Mouse (Mus musculus): ENCODE results near the gene Gucy1b1.

Gucy1b1 gene

GRCm38 (mm10) chr3:82036262-82037044 lies 38.0 kb downstream of the Gucy1b1 start:
- in situ Hi-C loops (cut with MboI, MseI), result loop anchor here (25.0 kb wide), 1 partner anchor 801 kb away; no protein-coding TSS in a partner anchor

GRCm38 (mm10) chr3:82030008-82030748 lies 44.3 kb downstream of the Gucy1b1 start:
- in situ Hi-C loops (cut with MboI, MseI), result loop anchor here (25.0 kb wide), 1 partner anchor 807 kb away; no protein-coding TSS in a partner anchor

- in situ Hi-C loops (cut with MboI, MseI), result loop anchor here (25.0 kb wide), 1 partner anchor 808 kb away; no protein-coding TSS in a partner anchor
These were observed 45.3 kb downstream of the Gucy1b1 start for GRCm38 (mm10) chr3:82029229-82029628.

GRCm38 (mm10) chr3:82027286-82027685 lies 47.2 kb downstream of the Gucy1b1 start:
- in situ Hi-C loops (cut with MboI, MseI), result loop anchor here (25.0 kb wide), 1 partner anchor 810 kb away; no protein-coding TSS in a partner anchor

GRCm38 (mm10) chr3:82023065-82023464 lies 51.4 kb downstream of the Gucy1b1 start:
- in situ Hi-C loops (cut with MboI, MseI), result no loop called here

- in situ Hi-C loops (cut with MboI, MseI), result no loop called here
These were observed 52.0 kb downstream of the Gucy1b1 start for GRCm38 (mm10) chr3:82022421-82022920.

GRCm38 (mm10) chr3:82014148-82014703 lies 60.3 kb downstream of the Gucy1b1 start:
- in situ Hi-C loops (cut with MboI, MseI), result no loop called here

GRCm38 (mm10) chr3:82007002-82007401 lies 67.5 kb downstream of the Gucy1b1 start:
- in situ Hi-C loops (cut with MboI, MseI), result no loop called here

- in situ Hi-C loops (cut with MboI, MseI), result no loop called here
These were observed 78.5 kb downstream of the Gucy1b1 start for GRCm38 (mm10) chr3:81995988-81996387.

- in situ Hi-C loops (cut with MboI, MseI), result no loop called here
These were observed 79.1 kb downstream of the Gucy1b1 start for GRCm38 (mm10) chr3:81995371-81995770.

- in situ Hi-C loops (cut with MboI, MseI), result no loop called here
These were observed 84.0 kb downstream of the Gucy1b1 start for GRCm38 (mm10) chr3:81990531-81990930.

- in situ Hi-C loops (cut with MboI, MseI), result no loop called here
These were observed 84.8 kb downstream of the Gucy1b1 start for GRCm38 (mm10) chr3:81989692-81990141.

GRCm38 (mm10) chr3:81987628-81988027 lies 86.9 kb downstream of the Gucy1b1 start:
- in situ Hi-C loops (cut with MboI, MseI), result no loop called here

- in situ Hi-C loops (cut with MboI, MseI), result no loop called here
These were observed 88.4 kb downstream of the Gucy1b1 start for GRCm38 (mm10) chr3:81986103-81986502.

GRCm38 (mm10) chr3:81985100-81985499 lies 89.4 kb downstream of the Gucy1b1 start:
- in situ Hi-C loops (cut with MboI, MseI), result no loop called here

GRCm38 (mm10) chr3:81983120-81983895 lies 91.2 kb downstream of the Gucy1b1 start:
- in situ Hi-C loops (cut with MboI, MseI), result no loop called here

Data from T-helper 2 cell (primary cell).